Mouse (Mus musculus): ENCODE measurements around the gene Bdh1.
A peak's percentile ranks its signal among the peaks of the same experiment; 100 is the strongest.
"Not testable (repeated sequence)": the region's sequence is repeated elsewhere in the genome, so short reads cannot be mapped to it uniquely, and the experiment has no call there.

Bdh1 gene

DNA sequence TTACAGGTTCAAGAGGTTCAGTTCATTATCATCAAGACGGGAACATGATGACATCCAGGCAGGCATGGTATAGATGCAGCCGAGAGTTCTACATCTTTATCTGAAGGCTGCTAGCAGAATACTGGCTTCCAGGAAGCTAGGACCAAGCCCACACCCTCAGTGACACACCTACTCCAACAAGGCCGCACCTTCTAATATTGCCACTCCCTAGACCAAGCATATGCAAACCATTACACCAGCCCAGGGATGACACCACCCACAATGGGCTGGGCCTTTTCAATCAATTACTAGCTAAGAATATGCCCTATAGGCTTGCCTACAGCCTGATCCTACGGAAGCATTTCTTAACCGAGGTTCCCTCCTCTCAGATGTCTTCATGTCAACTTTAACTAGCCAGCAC lies 42.9 kb downstream of the Bdh1 start:
- DNase-seq (ENCODE audit: low spot score): no peak

DNA sequence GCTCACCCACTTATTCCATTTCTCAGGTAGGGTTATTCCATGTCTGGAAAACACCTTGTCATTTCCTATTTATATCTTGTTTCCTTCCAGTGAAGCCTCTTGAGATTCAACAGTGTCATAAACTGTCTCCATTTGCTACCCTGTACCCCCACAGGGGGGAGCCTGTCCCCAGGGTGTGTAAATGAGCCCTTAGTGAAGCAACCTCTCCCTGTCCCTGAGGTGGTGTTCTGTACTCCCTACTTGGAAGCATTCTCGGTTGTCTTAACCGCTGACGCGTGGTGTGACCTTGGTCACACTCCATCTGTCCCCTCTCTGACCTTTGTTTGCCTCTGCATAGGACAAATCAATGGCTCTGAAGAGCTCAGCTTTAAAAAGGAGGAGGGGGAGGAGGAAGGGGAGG lies 43.5 kb downstream of the Bdh1 start:
- no peak for DNase-seq (ENCODE audit: low spot score)

- DNase-seq (ENCODE audit: low spot score): no peak
Measured at GRCm38 (mm10) chr16:31466106-31466505, 44.0 kb downstream of the Bdh1 start.

- not testable (repeated sequence) for DNase-seq (ENCODE audit: low spot score)
Measured at GRCm38 (mm10) chr16:31470819-31471218, 48.7 kb downstream of the Bdh1 start.

DNA sequence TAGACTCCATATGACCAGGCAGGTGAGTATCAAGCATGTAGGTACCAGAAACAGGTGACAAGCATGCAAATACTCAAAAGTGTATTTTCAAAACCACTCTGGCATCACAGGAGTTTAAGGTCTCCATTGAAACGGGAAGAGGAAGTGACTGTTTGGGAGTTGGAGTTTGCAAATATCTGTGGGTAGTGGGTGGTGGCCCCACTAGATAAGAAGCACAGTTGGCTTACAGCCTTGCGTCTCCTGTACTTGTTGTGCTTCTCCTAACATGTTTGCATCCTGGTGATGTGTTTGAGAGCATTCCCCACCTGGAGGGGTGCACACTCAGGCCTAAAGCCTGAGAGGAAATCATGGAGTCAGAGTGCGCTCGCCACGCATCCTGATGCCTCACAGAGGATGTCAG lies 49.9 kb downstream of the Bdh1 start:
- DNase-seq (ENCODE audit: low spot score): no peak

DNA sequence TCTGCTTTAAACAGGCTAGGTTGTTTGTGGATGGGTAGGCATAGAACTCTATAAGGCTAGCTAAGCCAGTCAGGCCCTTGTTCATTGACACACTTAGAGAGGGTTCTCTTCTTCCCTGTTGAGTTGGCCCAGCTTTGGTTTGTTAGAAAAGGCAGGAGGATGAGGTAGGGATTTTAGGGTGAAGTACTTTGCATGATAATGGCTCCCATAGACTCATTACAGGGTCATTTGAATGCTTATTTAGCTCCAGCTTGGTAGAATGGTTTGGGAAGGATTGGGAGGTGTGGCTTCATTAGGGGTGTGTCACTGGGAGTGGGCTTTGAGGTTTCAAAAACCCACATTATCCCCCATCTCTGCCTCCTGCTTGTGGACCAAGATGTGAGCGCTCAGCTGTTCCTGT lies 51.1 kb downstream of the Bdh1 start:
- DNase-seq (ENCODE audit: low spot score): no peak

DNA sequence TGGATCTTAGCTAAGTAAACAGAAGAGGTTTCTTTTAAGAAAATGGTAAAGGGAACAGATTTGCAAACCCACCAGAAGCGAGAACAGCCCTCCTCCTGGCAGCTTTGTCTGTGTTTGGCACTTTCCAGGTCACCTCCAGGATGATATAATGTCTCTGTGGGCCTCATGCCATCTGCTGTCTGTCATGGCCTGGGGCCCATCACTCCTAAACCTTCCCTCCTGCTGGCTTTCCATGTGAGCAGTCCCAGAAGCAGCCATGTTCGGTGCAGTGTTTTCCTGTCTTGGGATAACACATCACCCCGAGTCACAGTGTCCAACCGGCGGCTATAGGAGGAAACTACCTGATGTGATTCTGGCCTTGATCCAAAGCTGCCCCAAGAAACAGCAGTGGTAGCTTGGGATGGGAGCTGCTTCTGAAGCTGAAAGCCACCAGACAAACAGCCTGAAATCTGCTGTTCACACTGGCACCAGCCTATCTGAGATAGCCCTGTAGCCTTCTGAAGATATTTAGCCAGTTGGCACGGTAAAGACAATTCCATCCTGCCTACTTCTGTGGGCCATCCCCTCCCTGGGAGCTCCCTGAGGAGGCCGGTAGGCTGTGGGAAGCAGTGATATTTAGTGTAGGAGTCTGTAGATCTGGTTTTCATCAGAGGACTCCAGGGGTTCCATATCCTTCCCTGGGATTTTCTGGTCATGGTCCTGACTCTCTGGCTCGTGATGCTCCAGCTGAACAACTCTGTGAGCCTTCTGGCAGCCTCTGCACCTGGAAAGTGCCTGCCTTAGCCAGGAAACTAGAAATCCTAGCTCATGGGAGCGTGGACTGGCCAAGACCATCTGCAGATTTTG lies 53.3 kb downstream of the Bdh1 start:
- no peak for DNase-seq (ENCODE audit: low spot score)

DNA sequence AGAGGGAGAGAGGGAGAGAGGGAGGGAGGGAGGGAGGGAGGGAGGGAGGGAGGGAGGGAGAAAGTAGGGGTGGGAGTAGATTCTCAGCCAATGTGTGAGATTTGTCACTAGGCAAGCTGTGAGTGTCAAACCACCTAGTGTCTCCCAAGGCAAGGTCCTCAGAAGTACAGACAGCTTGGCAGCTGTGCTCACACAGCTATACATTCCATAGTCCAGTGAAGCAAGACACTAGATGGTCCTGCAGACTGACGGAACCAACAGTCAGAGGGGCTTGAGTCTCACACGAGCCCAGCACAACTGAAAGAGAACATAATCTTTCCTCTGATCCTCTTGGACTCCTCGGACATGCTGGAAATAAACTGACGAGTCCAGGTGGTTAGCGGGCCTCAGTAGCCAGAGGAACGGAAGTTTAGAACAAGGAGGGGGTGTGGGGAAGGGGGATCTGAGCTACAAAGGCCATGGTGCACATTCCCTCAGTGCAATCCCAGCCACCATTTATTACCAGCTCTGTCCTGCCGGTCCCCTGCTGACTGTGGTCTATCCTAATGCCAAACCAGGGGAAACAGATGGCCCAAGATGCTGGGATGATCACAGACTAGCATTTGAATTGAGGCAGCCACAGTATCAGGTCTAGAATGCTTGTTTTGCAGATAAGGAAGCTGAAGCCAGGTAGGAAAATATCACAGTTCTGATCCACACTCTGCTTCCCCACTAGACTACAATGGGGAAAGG lies 55.0 kb downstream of the Bdh1 start:
- no peak for DNase-seq (ENCODE audit: low spot score)

DNA sequence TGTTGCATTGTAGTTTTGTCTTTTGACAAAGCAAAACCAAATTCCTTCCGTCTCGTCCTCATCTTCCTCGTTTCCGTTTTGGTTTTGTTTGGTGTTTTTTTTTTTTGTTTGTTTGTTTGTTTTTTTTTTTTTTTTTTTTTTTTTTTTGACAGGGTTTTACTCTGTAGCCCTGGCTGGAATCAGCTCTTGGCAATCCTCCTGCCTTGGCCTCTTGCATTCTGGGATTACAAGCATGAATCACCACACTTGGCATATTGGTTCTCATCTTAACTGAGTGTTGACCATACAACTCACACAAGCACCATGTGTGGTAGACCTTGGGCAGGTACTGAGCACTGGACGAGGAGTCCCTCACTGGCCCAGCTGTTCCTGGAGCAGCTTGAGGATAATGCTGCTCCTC lies 63.3 kb downstream of the Bdh1 start:
- DNase-seq (ENCODE audit: low spot score): no peak

DNA sequence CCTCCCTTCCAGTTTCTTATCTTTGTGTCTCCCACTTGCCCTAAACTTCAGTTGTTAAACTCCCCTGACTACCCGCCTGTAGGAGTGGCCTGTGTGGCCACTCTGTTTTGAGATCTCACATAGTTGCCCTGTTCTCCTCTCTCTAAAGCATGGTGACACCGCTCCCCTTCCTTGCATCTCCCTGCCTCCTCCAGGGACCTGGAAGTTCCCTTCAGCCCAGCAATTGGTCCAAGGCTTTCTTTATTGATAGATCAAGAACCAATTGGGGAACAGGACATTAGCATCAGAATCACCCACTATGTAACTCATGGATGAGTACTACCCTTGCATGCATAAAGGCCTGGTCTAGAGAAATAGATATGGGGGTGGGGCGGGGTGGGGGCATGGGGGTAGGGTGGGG lies 65.2 kb downstream of the Bdh1 start:
- no peak for DNase-seq (ENCODE audit: low spot score)

GRCm38 (mm10) chr16:31489096-31489495 lies 67.0 kb downstream of the Bdh1 start:
- DNase-seq (ENCODE audit: low spot score): no peak

GRCm38 (mm10) chr16:31490967-31491366 lies 68.9 kb downstream of the Bdh1 start:
- DNase-seq (ENCODE audit: low spot score): no peak

DNA sequence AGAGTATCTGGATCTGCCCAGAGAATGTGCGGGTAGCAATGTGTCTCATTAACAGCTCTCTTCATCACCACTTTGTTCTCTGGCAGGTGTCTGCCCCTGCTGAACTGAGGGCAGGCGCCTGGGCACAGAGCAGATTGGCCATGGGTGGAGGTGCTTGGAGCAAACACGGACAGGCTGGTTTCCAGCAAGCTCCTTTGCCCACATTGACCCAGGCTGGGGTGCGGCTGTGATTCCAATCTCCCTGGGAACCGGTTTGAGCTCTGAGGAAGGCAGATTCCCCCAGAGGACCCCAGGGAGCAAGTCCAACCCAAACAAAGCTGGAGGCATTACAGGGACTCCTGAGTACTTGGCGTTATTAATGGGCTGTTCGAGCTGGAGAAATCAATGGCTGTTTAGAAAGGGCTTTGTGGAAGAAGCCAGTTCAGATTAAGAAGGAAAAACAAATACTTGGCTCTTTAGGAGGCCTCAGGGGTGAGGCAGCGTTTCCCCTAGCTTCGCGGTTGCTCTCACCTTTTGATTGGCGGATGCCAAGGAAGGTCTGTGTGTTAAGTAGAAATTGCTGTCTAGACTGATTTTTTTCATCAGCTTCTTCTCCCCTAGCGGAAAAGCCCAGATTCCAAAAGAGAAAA lies 71.0 kb downstream of the Bdh1 start:
- DNase-seq (ENCODE audit: low spot score): peak; percentile 13

GRCm38 (mm10) chr16:31493550-31493965 lies 71.5 kb downstream of the Bdh1 start:
- DNase-seq (ENCODE audit: low spot score): no peak

GRCm38 (mm10) chr16:31493991-31494390 lies 71.9 kb downstream of the Bdh1 start:
- peak; percentile 88 for DNase-seq (ENCODE audit: low spot score)

- DNase-seq (ENCODE audit: low spot score): no peak
Measured at GRCm38 (mm10) chr16:31495356-31495755, 73.3 kb downstream of the Bdh1 start.

GRCm38 (mm10) chr16:31495769-31496168 lies 73.7 kb downstream of the Bdh1 start:
- no peak for DNase-seq (ENCODE audit: low spot score)

- no peak for DNase-seq (ENCODE audit: low spot score)
Measured at GRCm38 (mm10) chr16:31498336-31498735, 76.3 kb downstream of the Bdh1 start.

DNA sequence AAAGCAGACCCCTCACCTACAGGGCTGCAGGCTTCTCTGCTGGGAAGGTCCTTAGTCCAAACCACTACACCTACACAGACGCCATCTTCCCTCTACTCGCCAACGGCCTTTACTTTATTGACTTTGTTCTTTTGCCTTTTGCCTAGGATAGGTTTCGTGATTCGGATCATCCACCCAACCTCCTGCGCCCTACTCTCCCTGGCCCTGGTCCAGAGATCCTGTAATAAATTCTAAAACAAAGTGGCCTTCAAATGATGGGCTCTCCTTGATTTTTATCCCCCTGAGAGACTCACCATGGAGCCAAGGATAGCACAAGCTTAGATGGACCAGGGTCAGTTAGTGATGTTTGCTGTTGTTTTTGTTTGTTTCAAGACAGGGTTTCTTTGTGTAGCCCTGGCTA lies 76.9 kb downstream of the Bdh1 start:
- DNase-seq (ENCODE audit: low spot score): no peak

GRCm38 (mm10) chr16:31499681-31500310 lies 77.7 kb downstream of the Bdh1 start:
- no peak for DNase-seq (ENCODE audit: low spot score)

DNA sequence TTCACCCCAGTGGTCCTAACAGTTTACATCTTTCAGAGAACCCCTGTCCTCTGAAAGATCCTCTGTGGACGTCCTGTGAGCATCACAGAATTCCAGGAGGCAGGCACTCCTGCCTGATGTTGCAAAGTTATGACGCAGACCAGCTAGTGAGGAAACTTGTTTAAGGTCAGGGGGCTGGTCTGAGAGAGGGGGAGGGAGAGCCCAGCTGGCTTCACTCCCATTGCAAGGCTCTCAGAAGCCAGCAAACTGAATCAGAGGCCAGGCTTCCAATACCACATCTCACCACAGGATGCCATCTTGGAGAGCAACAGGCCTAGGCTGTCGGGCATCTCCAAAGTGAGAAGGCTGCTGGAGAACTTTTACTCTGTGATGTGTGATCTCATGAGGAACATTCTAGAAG lies 78.5 kb downstream of the Bdh1 start:
- DNase-seq (ENCODE audit: low spot score): no peak

- DNase-seq (ENCODE audit: low spot score): no peak
Measured at GRCm38 (mm10) chr16:31500969-31501750, 79.1 kb downstream of the Bdh1 start.
